Mouse (Mus musculus) spleen, postnatal 14 days (tissue): ENCODE data around the gene Sla2.
A peak's percentile ranks its signal among the peaks of the same experiment; 100 is the strongest.
"Not testable (repeated sequence)": the region's sequence is repeated elsewhere in the genome, so short reads cannot be mapped to it uniquely, and the experiment has no call there.

Experiments used
- DNase-seq, 2 experiments: peaks; one replicate each; pipeline ENCODE4 v3.0.0; 2021 to 2022; ENCODE audit warnings: low spot score in 2 of 2

Gene Sla2

DNA sequence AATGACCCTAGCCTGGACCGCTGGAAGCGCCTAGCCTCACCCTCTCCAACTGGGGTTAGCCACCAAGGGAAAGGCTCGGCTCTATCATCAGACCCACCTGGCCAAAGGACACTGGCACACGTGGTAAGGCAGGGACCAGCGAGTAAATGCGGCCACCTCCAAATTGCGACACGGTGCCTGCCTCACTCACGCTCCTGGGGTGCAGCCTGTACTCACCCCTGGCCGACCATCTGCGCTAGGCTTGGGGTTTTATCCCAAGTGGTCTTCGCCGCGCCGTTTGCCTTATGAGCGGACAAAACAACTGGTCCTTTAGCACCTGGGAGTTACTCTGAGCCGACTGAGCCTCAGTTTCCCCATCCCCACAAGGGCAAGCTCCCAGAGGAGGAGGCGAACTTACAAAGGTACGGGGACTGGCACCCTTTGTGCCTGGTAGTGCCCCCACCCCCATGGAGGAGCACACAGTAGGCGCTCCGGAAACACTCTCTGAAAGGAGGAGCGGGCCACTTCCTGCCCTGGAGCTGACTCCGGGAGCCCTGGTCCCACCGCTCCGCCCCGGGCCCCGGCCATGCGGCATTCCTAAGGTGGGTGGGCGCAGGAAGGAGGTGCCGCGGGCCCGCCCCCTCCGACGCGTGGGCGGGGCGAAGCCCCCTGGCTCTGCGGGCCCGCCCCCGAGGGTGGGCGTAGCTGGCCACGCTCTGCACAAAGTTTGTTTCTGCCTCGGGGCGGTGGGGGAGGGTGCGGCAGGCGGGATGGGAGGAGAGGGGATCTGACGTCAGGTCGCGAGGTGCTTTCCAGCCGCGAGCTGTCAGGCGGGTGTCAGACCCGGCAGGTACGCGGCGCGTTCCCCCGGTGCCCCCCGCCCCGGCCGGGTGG is 47.4 kb downstream of the Sla2 start, which contains the start of gene Tgif2:
TSS of gene Tgif2 (plus strand) at position 689 of the 873 bp plus-strand sequence.
- DNase-seq = peak; percentile 34 to 52

GRCm38 (mm10) chr2:156838839-156839238 is 48.2 kb downstream of the Sla2 start:
- DNase-seq = no peak

GRCm38 (mm10) chr2:156834336-156834735 is 52.7 kb downstream of the Sla2 start:
- DNase-seq = no peak

GRCm38 (mm10) chr2:156825128-156825527 is 61.9 kb downstream of the Sla2 start:
- not testable (repeated sequence) for DNase-seq
